Mouse (Mus musculus) neural tube, embryonic 11.5 days (tissue): ENCODE measurements around the gene Zfp341. TPM values are rescaled to one million over a fixed set of nuclear protein-coding genes. Genes with fewer than 3 reads are reported as not detected.

ENCODE experiments used
- ATAC-seq: fragments of 200-750 bp; cut with Nextera tagmentation; 2 replicates; pipeline ENCODE4 v1.8.0; 2017; ENCODE audit warnings: moderate number of reproducible peaks, mild to moderate bottlenecking, moderate TSS enrichment, moderate library complexity; ENCODE audit not compliant: insufficient read depth, low FRiP score, low TSS enrichment
- DNase-seq: peaks from one replicate; pipeline ENCODE4 v3.0.0-alpha.2; 2015; ENCODE audit warnings: low spot score
- H3K27ac ChIP-seq: fragments of 300-500 bp; sonication (generic); 2 replicates; pipeline ENCODE4 v1.5.1; 2014; ENCODE audit warnings: low read depth, mild to moderate bottlenecking, low read length
- H3K27me3 ChIP-seq: fragments of 300-500 bp; sonication (generic); 2 replicates; pipeline ENCODE4 v1.6.1; 2014; ENCODE audit warnings: mild to moderate bottlenecking, low read length, mixed read lengths; ENCODE audit not compliant: control insufficient read depth, insufficient read depth
- H3K36me3 ChIP-seq: fragments of 300-500 bp; sonication (generic); 2 replicates; pipeline ENCODE4 v1.6.1; 2014; ENCODE audit warnings: mild to moderate bottlenecking, low read length, moderate library complexity, mixed read lengths; ENCODE audit not compliant: control insufficient read depth, insufficient read depth
- H3K4me1 ChIP-seq: fragments of 300-500 bp; sonication (generic); 2 replicates; pipeline ENCODE4 v1.6.1; 2014; ENCODE audit warnings: low read length, mixed read lengths; ENCODE audit not compliant: control insufficient read depth, insufficient read depth
- H3K4me2 ChIP-seq: fragments of 300-500 bp; sonication (generic); 2 replicates; pipeline ENCODE4 v1.6.1; 2014; ENCODE audit warnings: low read depth, mild to moderate bottlenecking, moderate library complexity
- H3K4me3 ChIP-seq: fragments of 300-500 bp; sonication (generic); 2 replicates; pipeline ENCODE4 v1.5.1; 2014; ENCODE audit warnings: low read depth, low read length
- H3K9ac ChIP-seq: fragments of 300-500 bp; sonication (generic); 2 replicates; pipeline ENCODE4 v1.6.1; 2014; ENCODE audit warnings: mild to moderate bottlenecking, low read length
- H3K9me3 ChIP-seq: fragments of 300-500 bp; sonication (generic); 2 replicates; pipeline ENCODE4 v1.6.1; 2016; ENCODE audit warnings: low read length; ENCODE audit not compliant: control insufficient read depth
- WGBS: fragments of 180-500 bp; shearing (Covaris S2); extraction: QIAGEN DNeasy Blood & Tissue Kit; methylation state at CpG from one replicate; pipeline ENCODE4 v1.1.7; 2014; 5-methylcytosine and 5-hydroxymethylcytosine counted together
- polyA plus RNA-seq: library from polyadenylated mRNA; unstranded; fragments of >200 nt; fragmentation: Nextera tagmentation; extraction: Ambion mirVana; gene quantifications from 2 replicates; pipeline ENCODE4 v1.2.1, GENCODE M21; 2014

Zfp341 gene
- polyA plus RNA-seq, 1 experiment from 2014 or later = 1.5 TPM

DNA sequence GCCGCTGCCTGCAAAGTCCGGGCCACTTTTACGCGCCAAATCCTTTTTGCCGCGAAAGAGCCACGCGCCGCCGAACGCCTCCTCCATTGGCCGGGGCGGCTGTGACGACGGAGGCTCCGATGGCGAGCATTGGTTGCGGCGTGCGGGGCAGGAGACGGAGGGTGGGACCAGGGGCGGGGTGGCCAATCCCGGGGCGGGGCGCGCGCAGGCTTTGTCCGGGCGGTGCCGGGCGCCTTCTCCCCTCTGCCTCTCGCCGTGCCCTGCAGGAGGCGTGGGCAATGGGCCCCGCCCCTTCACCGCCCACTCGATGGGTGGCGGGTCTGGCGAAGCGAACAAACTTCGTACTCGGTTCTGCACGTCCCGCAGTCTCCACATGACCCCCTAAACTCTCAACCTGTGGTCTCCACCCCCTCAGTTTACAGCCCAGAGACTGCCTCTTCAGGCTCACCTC lies 43.2 kb upstream of the Zfp341 start, which contains the start of gene E2f1:
TSS of gene E2f1 (minus strand) at position 57 of the 451 bp plus-strand sequence.
- under 1% methylated on average over 30 of the region's 44 CpGs for WGBS
- H3K27ac ChIP-seq = peak within 1 kb of the TSS; percentile 85
- H3K27me3 ChIP-seq = no peaks in the 10 kb centered on the region
- peak within 1 kb of the TSS; percentile 88 for H3K4me3 ChIP-seq
- H3K4me1 ChIP-seq = peaks cover 27% of the 10 kb centered on the region
- no peaks in the 10 kb centered on the region for H3K9me3 ChIP-seq
- peak within 1 kb of the TSS; percentile 88 for H3K9ac ChIP-seq
- H3K4me2 ChIP-seq = peak within 1 kb of the TSS; percentile 76
- ATAC-seq (peak; percentile 96), DNase-seq (peak; percentile 98)
- no peaks in the 10 kb centered on the region for H3K36me3 ChIP-seq

DNA sequence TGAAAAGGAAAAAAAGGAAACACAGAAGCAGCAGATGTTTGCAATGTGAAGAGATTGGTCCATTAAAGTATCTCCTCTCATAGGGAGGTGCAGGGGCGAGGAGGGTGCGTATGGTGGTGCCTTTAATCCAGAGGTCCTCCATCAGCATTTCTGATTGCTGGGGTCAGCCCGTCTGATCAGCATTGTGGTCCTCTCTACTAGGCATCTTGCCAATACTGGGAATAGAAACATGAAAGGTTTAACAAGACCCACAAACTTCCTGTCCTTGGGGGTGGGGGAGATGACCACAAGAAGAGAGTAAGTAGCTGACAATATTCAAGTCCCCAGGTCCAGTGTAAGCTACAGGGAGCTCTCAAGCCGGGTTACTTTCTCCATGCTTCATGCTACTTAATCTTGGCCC lies 42.4 kb upstream of the Zfp341 start:
- Histone ChIP-seq H3K4me2 (no peak overlapping the region), H3K27me3 (no peaks in the 10 kb centered on the region), H3K4me3 (no peak overlapping the region), H3K9me3 (no peaks in the 10 kb centered on the region), H3K27ac (no peak overlapping the region), H3K36me3 (no peaks in the 10 kb centered on the region), H3K4me1 (peaks cover 26% of the 10 kb centered on the region), H3K9ac (no peak overlapping the region)
- DNase-seq = no peak
- ATAC-seq = no peak
- 63% methylated on average over 4 of the region's 4 CpGs for WGBS

DNA sequence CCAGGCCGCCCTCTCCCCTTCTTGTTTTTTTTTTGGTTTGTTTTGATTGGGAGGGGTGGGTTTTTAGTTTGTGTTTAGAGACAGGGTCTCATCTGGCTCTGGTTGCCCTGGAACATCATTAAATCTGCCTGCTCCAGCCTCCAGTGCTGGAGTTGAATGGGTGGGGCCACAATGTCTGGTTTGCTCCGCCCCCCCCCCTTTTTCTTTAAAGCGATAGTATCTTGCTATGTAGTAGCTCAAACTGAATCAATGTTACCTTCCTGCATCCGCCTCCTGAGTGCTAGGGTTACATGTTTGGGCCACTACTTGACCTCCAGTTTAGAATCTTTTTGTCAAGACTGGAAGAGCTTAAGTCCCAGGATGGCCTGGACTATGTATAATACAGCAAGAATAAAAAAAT lies 41.8 kb upstream of the Zfp341 start:
- Histone ChIP-seq H3K4me2 (no peak overlapping the region), H3K4me1 (peaks cover 21% of the 10 kb centered on the region), H3K36me3 (no peaks in the 10 kb centered on the region), H3K27me3 (no peaks in the 10 kb centered on the region), H3K9me3 (no peaks in the 10 kb centered on the region), H3K9ac (no peak overlapping the region), H3K4me3 (no peak overlapping the region), H3K27ac (no peak overlapping the region)
- WGBS = 78% methylated on average over 4 of the region's 4 CpGs
- DNase-seq (no peak), ATAC-seq (no peak)

- Histone ChIP-seq H3K27me3 (no peaks in the 10 kb centered on the region), H3K36me3 (no peaks in the 10 kb centered on the region), H3K27ac (no peak overlapping the region), H3K9ac (no peak overlapping the region), H3K4me2 (no peak overlapping the region), H3K4me1 (peaks cover 18% of the 10 kb centered on the region), H3K9me3 (no peaks in the 10 kb centered on the region), H3K4me3 (no peak overlapping the region)
- ATAC-seq (no peak), DNase-seq (no peak)
- whole genome bisulfite sequencing = 76% methylated on average over 8 of the region's 8 CpGs
Observed at GRCm38 (mm10) chr2:154571976-154572375, 41.1 kb upstream of the Zfp341 start.

GRCm38 (mm10) chr2:154572996-154573395 lies 40.1 kb upstream of the Zfp341 start:
- DNase-seq (no peak), ATAC-seq (no peak)
- H3K9me3 ChIP-seq = no peaks in the 10 kb centered on the region
- H3K27me3 ChIP-seq = no peaks in the 10 kb centered on the region
- H3K36me3 ChIP-seq = no peaks in the 10 kb centered on the region
- 89% methylated on average over 3 of the region's 3 CpGs for WGBS
- H3K4me3 ChIP-seq = no peak overlapping the region
- H3K27ac ChIP-seq = no peak overlapping the region
- no peak overlapping the region for H3K9ac ChIP-seq
- H3K4me1 ChIP-seq = peaks cover 22% of the 10 kb centered on the region
- no peak overlapping the region for H3K4me2 ChIP-seq

DNA sequence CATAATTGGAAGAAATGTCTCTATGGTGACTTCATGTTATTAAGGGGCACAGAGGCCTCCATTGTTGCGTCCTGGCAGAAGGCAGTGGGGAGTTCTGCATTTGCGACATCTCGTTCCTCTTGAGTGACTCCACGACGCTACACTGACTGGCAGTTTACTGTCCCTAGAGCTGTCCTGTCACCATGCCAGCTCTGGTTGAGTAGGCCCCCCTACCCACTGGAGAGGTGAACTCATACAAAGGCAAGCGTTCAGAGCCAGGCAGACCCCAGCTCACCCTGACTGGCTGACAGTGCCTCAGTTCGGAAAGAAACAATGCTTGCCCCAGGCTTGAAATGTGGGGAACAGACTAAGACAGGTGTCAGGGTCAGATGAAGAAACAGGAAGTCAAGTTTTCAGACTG lies 38.8 kb upstream of the Zfp341 start:
- 51% methylated on average over 7 of the region's 7 CpGs for WGBS
- no peak overlapping the region for H3K27ac ChIP-seq
- no peak for ATAC-seq

DNA sequence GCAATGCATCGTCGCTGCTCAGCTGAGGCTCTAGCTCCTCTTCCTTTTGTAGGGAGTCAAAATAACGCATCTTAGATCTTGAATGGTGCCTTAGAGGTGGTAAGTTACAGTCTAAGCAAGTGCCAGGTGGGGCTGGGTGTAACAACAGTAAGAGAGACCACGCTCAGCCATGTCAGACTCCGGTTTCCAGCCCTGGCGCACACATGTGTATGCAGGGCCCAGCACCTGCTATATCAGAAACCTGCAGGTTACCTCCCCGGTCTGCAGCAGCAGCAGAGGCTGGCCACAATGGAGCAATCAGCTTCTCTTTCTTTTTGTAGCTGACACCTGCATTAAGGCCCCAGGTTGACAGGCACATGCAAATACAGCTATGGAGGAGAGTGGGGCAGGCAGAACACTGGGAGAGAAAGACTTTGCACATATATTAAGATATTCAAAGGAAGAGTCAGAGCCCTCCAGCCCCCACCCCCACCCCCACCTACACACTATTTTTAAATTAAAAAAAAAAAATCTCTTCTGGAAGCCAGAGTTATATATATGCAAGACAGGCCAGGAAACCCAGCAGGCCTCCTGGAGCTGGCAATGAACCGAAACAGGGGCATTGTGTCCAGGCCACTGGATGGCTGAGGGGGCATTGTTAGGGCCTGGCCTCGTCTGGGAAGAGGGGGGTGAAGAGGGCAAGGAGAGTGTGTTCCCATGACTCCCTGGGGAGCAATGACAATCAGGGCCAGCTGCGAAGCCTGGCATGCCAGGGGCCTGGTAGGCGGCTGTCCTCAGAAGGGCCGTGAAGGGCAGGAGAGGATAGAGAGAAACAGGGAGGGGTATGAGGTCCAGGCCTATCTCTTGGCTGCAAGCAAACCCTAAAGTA lies 36.0 kb upstream of the Zfp341 start:
- H3K9me3 ChIP-seq = no peaks in the 10 kb centered on the region
- no peak overlapping the region for H3K4me2 ChIP-seq
- peak overlapping the region; percentile 84 for H3K27ac ChIP-seq
- ATAC-seq (peak; percentile 89), DNase-seq (peak; percentile 73)
- WGBS = 27% methylated on average over 12 of the region's 12 CpGs
- H3K36me3 ChIP-seq = no peaks in the 10 kb centered on the region
- no peak overlapping the region for H3K4me3 ChIP-seq
- peak overlapping the region; percentile 20 for H3K9ac ChIP-seq
- H3K4me1 ChIP-seq = peaks cover 13% of the 10 kb centered on the region
- H3K27me3 ChIP-seq = no peaks in the 10 kb centered on the region

More for the DNA sequence above, 38.8 kb upstream of the Zfp341 start:
- peaks cover 13% of the 10 kb centered on the region for H3K4me1 ChIP-seq
- H3K27me3 ChIP-seq = no peaks in the 10 kb centered on the region
- H3K9me3 ChIP-seq = no peaks in the 10 kb centered on the region
- H3K4me3 ChIP-seq = no peak overlapping the region
- DNase-seq = no peak
- H3K4me2 ChIP-seq = no peak overlapping the region
- H3K36me3 ChIP-seq = no peaks in the 10 kb centered on the region
- H3K9ac ChIP-seq = no peak overlapping the region

DNA sequence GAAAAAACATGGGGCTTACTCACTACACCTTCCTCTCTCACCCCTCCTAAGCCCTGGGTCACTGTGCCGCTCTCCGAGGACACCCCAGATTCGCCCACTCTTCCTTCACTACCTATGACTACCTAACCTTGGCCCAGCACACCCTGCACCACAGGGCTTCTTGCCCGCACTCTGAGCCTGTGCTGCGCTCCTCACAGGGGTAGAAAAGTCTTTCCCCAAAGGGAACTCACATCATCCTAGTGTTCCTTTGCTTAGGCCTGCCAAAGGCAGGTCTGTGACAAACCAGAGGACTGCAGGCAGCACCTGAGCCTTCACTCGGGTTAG lies 35.4 kb upstream of the Zfp341 start:
- no peak overlapping the region for H3K4me3 ChIP-seq
- peaks cover 13% of the 10 kb centered on the region for H3K4me1 ChIP-seq
- H3K4me2 ChIP-seq = no peak overlapping the region
- ATAC-seq = no peak; the same call in 1 of the 2 replicates
- WGBS = 69% methylated on average over 6 of the region's 6 CpGs
- peak overlapping the region; percentile 84 for H3K27ac ChIP-seq
- no peak overlapping the region; the same call in 1 of the 2 replicates for H3K9ac ChIP-seq
- DNase-seq = no peak
- no peaks in the 10 kb centered on the region for H3K9me3 ChIP-seq
- H3K27me3 ChIP-seq = no peaks in the 10 kb centered on the region
- no peaks in the 10 kb centered on the region for H3K36me3 ChIP-seq

GRCm38 (mm10) chr2:154580586-154580985 lies 32.5 kb upstream of the Zfp341 start:
- Histone ChIP-seq H3K27ac (no peak overlapping the region), H3K27me3 (no peaks in the 10 kb centered on the region), H3K4me2 (no peak overlapping the region), H3K9me3 (no peaks in the 10 kb centered on the region), H3K9ac (no peak overlapping the region), H3K4me3 (no peak overlapping the region), H3K4me1 (peaks cover 20% of the 10 kb centered on the region), H3K36me3 (no peaks in the 10 kb centered on the region)
- WGBS = 90% methylated on average over 8 of the region's 8 CpGs
- DNase-seq = no peak
- ATAC-seq = no peak
